Mouse (Mus musculus): ENCODE measurements around the gene Kantr.

Kantr gene

DNA sequence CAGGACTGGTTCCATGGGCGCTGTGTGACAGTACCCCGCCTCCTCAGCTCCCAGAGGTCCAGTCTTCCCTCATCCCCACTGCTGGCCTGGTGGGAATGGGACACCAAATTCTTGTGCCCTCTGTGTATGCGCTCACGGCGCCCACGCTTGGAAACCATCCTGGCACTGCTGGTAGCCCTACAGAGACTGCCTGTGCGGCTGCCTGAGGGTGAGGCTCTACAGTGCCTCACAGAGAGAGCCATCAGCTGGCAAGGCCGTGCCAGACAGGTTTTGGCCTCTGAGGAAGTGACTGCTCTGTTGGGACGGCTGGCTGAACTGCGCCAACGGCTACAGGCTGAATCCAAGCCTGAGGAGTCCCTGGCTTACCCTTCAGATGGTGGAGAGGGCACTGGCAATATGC, 56.1 kb downstream of the Kantr start:
- no peak for DNase-seq

All from thymus, postnatal 36 days (tissue).